Mouse (Mus musculus): ENCODE data around the gene Itsn2.

DNA sequence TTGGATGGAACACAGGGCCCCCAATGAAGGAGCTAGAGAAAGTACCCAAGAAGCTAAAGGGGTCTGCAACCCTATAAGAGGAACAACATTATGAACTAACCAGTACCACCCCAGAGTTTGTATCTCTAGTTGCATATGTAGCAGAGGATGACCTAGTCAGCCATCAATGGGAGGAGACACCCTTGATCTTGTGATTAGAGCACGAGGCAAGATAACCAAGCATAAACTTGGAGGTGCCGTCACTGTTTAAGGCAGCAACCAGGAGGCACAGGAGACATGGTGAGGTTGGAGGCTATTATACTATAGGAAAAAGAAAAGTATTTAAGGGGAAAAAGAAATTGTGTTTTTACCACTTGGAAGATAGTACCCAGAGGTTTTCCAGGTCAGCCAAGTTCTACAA is 64.4 kb downstream of the Itsn2 start:
- no peak for TF ChIP-seq CTCF (conservative IDR thresholded peaks at IDR 0.05; ENCODE audit: insufficient read depth, insufficient read length, low read depth, low read length)
- TF ChIP-seq POLR2A (IDR thresholded peaks at IDR 0.05; ENCODE audit: low read depth, low read length), result no peak

All from kidney, adult 2 months (tissue).